Mouse (Mus musculus): ENCODE results near the gene Gfm1.

Gene Gfm1

DNA sequence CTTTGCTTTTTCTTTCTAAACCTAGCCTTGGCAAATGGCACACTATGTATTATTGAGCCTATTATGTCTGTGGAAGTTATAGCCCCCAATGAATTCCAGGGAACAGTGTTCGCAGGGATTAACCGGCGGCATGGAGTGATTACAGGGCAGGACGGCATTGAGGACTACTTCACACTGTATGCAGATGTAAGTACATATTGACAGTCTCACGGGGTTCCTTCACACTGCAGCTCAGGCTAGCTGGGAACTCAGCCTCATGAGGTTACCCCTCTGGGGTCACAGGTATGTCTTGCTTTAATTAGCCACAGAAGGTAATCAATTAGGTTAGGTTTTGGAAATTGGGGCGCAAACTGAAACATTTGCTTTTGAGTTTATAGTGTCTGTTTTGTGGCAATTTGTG lies 43.5 kb downstream of the Gfm1 start:
- H3K36me3 ChIP-seq (ENCODE audit: control insufficient read depth, insufficient read depth, low read length, poor library complexity, severe bottlenecking) = no peaks in the 10 kb centered on the region; the same call in 1 of the 2 replicates
- DNase-seq (ENCODE audit: low read depth, low spot score) = no peak
- no peaks in the 10 kb centered on the region for H3K27me3 ChIP-seq (ENCODE audit: control insufficient read depth, insufficient read depth, low read length, poor library complexity, severe bottlenecking)

DNA sequence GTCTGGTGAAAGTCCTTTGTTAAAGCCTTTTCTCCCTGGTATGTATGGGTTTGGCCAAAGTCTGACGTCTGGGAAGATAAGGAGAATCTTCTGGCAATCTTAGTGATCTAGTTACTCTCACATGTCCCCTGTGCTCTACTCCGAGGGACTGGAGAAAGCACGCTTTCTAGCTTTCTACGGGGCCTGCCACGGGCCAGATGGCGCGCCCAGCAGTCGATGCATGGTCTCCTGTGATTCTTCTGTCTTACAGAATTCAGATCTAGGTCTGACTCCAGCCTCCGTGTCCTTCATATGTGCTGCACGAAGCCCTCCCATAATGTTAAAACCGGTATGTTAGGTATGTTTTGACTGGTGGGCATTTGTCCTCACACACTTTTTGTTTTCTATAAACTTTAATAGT lies 49.9 kb downstream of the Gfm1 start:
- no peak for DNase-seq (ENCODE audit: low read depth, low spot score)
- H3K36me3 ChIP-seq (ENCODE audit: control insufficient read depth, insufficient read depth, low read length, poor library complexity, severe bottlenecking) = peaks cover 6% of the 10 kb centered on the region; the same call in 1 of the 2 replicates
- H3K27me3 ChIP-seq (ENCODE audit: control insufficient read depth, insufficient read depth, low read length, poor library complexity, severe bottlenecking) = no peaks in the 10 kb centered on the region

DNA sequence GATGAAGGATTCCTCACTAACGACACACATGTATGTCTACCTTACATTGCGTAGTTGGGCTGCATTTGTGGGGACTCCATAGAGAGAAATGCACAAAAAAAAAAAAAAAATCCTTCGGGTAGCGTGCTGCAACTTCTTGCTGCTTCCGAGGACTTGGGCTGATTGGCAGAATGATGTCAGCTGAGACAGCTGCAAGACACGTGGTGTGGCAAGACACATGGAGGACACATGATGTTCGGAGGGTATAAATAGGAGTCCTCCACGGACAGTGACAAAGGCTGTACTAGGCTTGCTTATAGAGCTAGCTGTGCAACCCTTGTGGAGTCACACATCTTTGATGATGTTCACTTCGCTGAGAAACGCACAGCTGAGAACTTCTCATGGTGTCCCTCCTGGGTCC lies 52.5 kb downstream of the Gfm1 start:
- no peak for DNase-seq (ENCODE audit: low read depth, low spot score)
- H3K36me3 ChIP-seq (ENCODE audit: control insufficient read depth, insufficient read depth, low read length, poor library complexity, severe bottlenecking) = peaks cover 6% of the 10 kb centered on the region; the same call in 1 of the 2 replicates
- no peaks in the 10 kb centered on the region for H3K27me3 ChIP-seq (ENCODE audit: control insufficient read depth, insufficient read depth, low read length, poor library complexity, severe bottlenecking)

DNA sequence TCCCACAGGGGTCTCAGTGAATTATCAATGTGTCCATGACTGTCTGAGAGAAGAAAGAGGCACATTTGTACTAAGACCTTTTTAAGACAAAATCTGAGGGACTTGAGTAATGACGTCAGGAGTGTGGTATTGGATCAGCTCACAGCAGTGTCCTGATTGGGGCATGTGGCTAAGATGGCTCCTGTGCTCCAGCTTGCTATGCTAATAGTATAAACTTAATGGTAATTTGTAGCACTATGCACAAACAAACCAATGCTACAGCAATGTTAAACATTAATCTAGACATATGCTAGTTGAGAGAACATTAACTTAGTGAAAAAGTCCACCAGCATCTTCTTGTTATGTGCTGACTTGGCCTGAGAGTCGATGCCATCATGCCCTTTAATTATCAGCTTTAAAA lies 55.3 kb downstream of the Gfm1 start:
- no peak for DNase-seq (ENCODE audit: low read depth, low spot score)
- H3K27me3 ChIP-seq (ENCODE audit: control insufficient read depth, insufficient read depth, low read length, poor library complexity, severe bottlenecking) = no peaks in the 10 kb centered on the region
- no peaks in the 10 kb centered on the region for H3K36me3 ChIP-seq (ENCODE audit: control insufficient read depth, insufficient read depth, low read length, poor library complexity, severe bottlenecking)

DNA sequence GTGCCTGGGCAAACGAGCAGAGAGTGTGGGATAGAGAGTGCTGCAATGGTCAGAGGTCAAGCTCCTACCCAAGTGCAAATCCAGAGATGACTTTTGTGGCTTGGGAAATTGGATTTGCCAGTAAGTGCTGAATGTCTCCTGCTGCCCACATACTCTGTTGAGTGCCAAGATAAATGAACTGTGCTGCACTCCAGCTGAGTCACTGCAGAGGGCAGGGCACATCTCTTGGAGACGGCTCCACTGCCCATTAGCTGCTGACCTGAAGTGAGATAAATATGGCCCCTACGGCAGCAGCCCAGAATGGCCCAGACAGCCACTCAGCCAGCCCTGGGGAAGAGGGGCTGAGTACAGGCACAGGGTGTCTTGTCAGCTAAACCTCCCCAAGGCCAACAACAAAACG lies 60.3 kb downstream of the Gfm1 start:
- Histone ChIP-seq H3K36me3 (ENCODE audit: control insufficient read depth, insufficient read depth, low read length, poor library complexity, severe bottlenecking) (no peaks in the 10 kb centered on the region), H3K27me3 (ENCODE audit: control insufficient read depth, insufficient read depth, low read length, poor library complexity, severe bottlenecking) (no peaks in the 10 kb centered on the region)
- no peak for DNase-seq (ENCODE audit: low read depth, low spot score)

DNA sequence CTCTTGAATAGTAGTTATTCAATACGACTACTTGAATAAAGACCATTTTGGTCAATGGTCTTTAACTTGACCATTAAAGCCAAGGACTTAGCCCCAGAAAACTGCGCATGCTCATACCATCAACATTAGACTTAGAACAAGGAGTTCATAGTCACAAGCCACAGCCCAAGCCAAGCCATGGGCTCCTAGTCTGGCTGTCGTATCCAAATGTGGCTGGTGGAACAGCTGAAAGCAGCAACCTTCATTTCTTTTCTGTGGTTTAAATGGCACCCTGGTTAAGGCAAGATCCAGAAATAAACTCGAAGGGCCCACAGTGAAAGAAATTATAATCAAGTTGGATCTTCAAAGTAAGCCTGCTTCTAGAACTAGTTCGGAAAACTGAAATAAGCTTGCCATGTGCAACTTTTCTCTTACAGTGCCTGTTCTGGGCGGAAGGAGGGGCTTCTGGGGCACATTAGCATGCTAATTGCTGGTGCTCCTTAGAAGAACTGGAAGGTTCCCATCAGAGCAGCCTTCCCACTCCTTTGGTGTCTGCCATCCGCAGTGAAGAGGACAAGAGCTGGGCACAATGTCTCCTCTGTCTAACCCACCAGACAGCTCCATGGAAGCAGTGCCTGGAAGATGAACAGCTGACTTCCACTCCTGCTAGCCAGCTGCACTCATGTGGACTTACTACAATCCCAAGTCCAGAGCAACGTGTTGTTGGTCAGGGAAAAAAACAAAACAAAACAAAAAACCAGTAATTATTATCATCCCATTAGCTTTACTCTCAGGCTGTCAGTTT lies 62.4 kb downstream of the Gfm1 start:
- DNase-seq (ENCODE audit: low read depth, low spot score) = no peak

DNA sequence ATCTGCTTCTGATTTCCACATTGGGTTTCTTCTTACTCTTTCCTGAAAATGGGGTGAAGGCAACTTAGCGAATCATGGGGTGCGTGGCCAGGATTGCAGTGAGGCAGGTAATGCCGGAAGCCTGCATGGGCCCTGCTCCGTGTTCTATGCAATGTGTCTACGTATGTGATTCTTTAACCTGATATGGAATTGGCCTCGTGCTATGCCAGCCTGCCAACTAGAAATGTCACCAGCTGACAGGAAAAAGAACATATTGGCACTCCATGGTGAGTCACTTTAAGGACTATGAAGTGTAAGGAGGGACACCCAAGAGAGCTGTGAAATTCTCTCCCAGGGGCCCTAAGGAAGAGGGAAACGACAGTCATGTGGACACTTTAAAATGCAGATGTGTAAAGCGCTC lies 63.2 kb downstream of the Gfm1 start:
- DNase-seq (ENCODE audit: low read depth, low spot score) = no peak
- H3K36me3 ChIP-seq (ENCODE audit: control insufficient read depth, insufficient read depth, low read length, poor library complexity, severe bottlenecking) = no peaks in the 10 kb centered on the region
- no peaks in the 10 kb centered on the region for H3K27me3 ChIP-seq (ENCODE audit: control insufficient read depth, insufficient read depth, low read length, poor library complexity, severe bottlenecking)

More for the DNA sequence above, 62.4 kb downstream of the Gfm1 start:
- no peaks in the 10 kb centered on the region for H3K27me3 ChIP-seq (ENCODE audit: control insufficient read depth, insufficient read depth, low read length, poor library complexity, severe bottlenecking)
- H3K36me3 ChIP-seq (ENCODE audit: control insufficient read depth, insufficient read depth, low read length, poor library complexity, severe bottlenecking) = no peaks in the 10 kb centered on the region

DNA sequence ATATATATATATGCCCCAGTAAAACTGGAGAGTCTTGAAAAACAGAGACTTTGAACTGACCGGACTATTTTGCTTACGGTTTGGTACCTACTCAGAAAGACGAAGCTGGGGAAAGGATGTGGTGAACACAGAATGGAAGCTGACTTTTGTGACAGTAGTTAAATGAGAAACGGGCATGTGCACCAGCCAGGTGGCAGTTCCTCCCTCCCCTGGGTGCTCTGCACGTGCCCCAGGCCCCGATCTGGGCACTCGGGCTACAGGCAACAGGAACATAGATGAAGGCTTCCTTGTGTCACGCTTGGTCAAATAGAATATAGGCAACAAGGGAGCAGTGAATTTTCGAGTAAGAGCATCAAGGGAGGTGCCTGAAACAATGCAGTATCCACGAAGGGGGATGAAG lies 66.4 kb downstream of the Gfm1 start:
- H3K27me3 ChIP-seq (ENCODE audit: control insufficient read depth, insufficient read depth, low read length, poor library complexity, severe bottlenecking) = no peaks in the 10 kb centered on the region
- peak; percentile 65 for DNase-seq (ENCODE audit: low read depth, low spot score)

DNA sequence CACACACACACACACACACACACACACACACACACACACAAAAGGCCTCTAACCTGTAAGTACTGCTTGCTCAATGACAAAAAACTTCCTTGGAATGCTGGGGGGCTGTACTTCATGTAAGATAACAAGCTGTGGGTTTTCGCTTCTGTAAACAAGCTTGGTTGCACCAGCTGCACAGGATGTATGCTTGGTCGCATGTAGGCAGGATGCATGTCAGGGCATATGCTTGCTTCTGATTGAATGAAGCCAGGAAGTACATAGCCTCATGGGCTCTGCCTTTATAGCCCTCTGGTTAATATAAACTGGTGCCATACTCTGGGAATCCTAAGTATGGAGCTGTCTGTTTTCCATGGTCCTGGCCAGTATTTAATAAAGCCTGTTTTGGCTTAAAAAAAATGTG lies 68.1 kb downstream of the Gfm1 start:
- DNase-seq (ENCODE audit: low read depth, low spot score) = peak; percentile 71
- H3K36me3 ChIP-seq (ENCODE audit: control insufficient read depth, insufficient read depth, low read length, poor library complexity, severe bottlenecking) = no peaks in the 10 kb centered on the region
- H3K27me3 ChIP-seq (ENCODE audit: control insufficient read depth, insufficient read depth, low read length, poor library complexity, severe bottlenecking) = no peaks in the 10 kb centered on the region

More for the DNA sequence above, 66.4 kb downstream of the Gfm1 start:
- no peaks in the 10 kb centered on the region for H3K36me3 ChIP-seq (ENCODE audit: control insufficient read depth, insufficient read depth, low read length, poor library complexity, severe bottlenecking)

DNA sequence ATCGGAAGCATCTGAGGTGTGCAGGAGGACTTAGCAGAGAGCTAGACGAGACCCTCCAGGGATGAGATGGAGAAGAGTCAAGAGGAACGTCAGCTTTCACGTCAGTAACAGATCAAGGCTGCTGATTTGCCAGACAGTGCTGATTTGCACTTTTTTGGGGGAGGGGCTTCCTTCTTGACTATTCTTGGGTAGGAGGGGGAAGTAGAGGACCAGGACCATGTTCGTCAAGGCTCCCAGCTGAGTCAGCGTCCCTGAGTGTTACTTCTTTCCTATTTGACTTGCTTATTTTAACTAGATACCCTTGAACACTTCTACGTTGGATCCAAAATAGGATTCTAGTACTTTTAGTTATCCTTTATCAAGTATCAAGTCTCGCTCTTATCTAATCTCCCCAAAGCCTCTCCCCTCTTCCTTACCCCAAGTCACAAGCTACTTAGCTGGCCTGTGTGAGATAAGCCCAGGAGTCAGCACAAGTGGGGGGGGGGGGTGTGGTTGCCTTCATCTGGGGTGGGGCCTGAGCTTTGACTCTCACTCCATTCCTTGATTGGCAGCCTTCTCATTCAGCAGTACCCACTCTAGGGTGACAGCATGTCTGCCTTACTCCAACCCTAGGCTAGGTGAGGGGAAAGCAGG lies 69.0 kb downstream of the Gfm1 start:
- Histone ChIP-seq H3K36me3 (ENCODE audit: control insufficient read depth, insufficient read depth, low read length, poor library complexity, severe bottlenecking) (no peaks in the 10 kb centered on the region), H3K27me3 (ENCODE audit: control insufficient read depth, insufficient read depth, low read length, poor library complexity, severe bottlenecking) (no peaks in the 10 kb centered on the region)
- DNase-seq (ENCODE audit: low read depth, low spot score) = no peak

DNA sequence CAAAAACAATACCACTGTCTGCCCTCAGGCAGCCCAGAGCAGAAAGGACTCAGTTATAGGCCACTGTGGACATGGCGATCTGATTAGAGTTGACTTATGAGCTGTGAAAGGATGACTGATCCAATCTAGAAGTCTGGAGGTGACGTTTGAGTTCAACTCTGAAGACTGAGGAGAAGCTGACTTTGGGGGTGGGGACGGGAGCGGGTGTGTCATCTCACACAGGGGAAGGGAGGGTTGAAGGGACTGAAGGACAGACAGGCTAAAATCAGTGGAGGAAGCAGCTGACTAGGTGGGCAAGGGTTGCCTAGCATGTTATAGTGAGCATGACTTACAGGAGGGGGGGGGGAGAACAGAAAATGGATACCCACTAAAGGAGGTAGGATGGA lies 69.5 kb downstream of the Gfm1 start:
- Histone ChIP-seq H3K36me3 (ENCODE audit: control insufficient read depth, insufficient read depth, low read length, poor library complexity, severe bottlenecking) (no peaks in the 10 kb centered on the region), H3K27me3 (ENCODE audit: control insufficient read depth, insufficient read depth, low read length, poor library complexity, severe bottlenecking) (no peaks in the 10 kb centered on the region)
- DNase-seq (ENCODE audit: low read depth, low spot score) = no peak

DNA sequence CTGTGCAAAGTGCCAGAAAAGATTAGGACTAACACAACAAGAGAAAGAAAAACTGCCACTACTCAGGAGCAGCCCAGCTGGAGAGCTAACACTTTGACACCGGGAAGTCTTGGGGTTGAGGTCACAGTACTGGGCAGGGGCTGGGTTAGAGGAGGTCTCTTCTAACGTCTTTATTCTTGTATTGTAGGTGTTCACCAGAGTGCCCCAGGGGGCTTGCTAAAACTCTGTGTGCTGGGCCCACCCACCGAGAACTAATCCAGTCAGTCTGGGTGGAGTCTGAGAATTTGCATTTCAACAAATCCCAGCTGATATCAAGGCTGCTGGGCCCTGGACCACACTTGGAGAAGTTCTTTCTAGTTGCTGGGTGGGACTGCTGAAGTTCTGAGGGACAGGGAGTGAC lies 74.0 kb downstream of the Gfm1 start:
- Histone ChIP-seq H3K36me3 (ENCODE audit: control insufficient read depth, insufficient read depth, low read length, poor library complexity, severe bottlenecking) (no peaks in the 10 kb centered on the region), H3K27me3 (ENCODE audit: control insufficient read depth, insufficient read depth, low read length, poor library complexity, severe bottlenecking) (no peaks in the 10 kb centered on the region)
- no peak for DNase-seq (ENCODE audit: low read depth, low spot score)

DNA sequence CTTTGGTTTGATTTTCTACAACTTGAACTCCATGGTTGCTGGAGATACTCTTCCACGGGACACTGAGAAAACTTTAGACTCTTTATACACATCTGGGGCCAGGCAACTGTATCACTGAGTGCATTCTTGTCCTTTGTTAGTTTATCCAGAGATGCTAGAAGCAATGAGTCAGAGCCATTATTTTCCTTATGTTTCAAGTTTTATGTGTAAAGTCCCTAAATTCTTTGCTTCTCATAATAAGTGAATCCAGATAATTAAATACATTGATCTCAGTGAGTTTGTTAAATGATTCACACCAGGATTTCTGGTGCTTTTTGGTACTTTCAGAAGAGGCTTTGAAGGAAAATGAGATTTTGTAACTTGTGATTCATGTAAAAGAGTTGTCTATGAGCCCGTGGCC lies 75.4 kb downstream of the Gfm1 start:
- no peak for DNase-seq (ENCODE audit: low read depth, low spot score)
- H3K27me3 ChIP-seq (ENCODE audit: control insufficient read depth, insufficient read depth, low read length, poor library complexity, severe bottlenecking) = no peaks in the 10 kb centered on the region
- H3K36me3 ChIP-seq (ENCODE audit: control insufficient read depth, insufficient read depth, low read length, poor library complexity, severe bottlenecking) = no peaks in the 10 kb centered on the region

DNA sequence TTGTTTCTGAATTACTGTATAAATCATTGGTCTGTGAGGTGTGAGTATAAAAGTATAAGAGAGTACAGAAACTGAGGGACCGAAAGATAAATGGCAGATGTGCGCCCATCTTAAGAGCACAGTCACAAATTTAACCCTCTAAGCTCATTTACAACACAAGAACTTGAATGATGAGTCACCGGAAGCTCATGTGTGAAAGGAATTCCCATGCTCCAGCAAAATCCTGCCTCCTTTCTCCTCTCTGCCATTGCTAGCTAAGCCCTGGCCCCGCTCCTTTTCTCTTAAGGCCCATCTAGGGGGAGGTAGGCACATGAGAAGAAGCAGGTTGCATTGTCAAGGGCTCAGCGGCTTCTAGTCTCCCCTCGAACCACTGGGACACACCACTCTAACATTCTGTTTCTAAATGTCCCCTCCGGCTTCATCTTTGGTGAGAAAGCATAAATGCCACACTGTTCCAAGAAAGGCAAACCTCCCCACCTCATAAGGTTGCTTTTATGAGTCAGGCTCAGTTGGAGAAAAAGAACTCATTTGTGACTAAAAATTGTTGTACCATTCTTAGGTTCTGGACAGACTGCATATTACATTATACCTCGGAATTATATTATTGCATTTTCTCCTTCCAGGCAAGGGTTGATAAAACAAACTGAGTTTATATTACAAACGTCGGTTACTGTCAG lies 78.5 kb downstream of the Gfm1 start:
- H3K36me3 ChIP-seq (ENCODE audit: control insufficient read depth, insufficient read depth, low read length, poor library complexity, severe bottlenecking) = no peaks in the 10 kb centered on the region
- no peak for DNase-seq (ENCODE audit: low read depth, low spot score)
- H3K27me3 ChIP-seq (ENCODE audit: control insufficient read depth, insufficient read depth, low read length, poor library complexity, severe bottlenecking) = no peaks in the 10 kb centered on the region

DNA sequence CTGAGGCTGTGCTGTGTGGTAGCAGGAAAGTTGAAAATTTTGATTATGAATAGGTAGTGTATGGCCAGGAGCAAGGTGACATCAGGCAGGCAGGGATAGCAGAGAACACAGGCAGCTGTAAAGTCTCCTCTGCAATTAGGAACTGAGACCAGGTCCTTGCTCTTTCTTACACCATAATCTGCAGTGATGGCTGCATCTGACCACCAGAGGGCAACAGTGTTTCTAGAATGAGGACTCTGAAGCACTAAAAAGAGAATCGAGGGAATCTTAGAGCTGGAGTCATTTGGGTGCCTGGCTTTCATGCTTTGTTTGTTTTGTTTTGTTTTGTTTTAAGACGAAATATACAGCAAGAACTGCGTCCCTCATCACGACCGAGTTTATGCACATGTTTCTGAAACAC lies 82.9 kb downstream of the Gfm1 start:
- peaks cover 3% of the 10 kb centered on the region; the same call in 1 of the 2 replicates for H3K27me3 ChIP-seq (ENCODE audit: control insufficient read depth, insufficient read depth, low read length, poor library complexity, severe bottlenecking)
- DNase-seq (ENCODE audit: low read depth, low spot score) = peak; percentile 91
- no peaks in the 10 kb centered on the region for H3K36me3 ChIP-seq (ENCODE audit: control insufficient read depth, insufficient read depth, low read length, poor library complexity, severe bottlenecking)
